Mouse (Mus musculus): ENCODE measurements around the gene Afmid. TPM values are rescaled to one million over a fixed set of nuclear protein-coding genes. Genes with fewer than 3 reads are reported as not detected.

Afmid gene
- polyA plus RNA-seq, 1 experiment from 2014 or later: 4.1 TPM

- ATAC-seq (ENCODE audit: low FRiP score, low TSS enrichment) (no peak), DNase-seq (peak; percentile 48)
- Histone ChIP-seq H3K4me2 (ENCODE audit: low read length) (no peak overlapping the region), H3K4me3 (replicated peaks; ENCODE audit: low read depth, low read length) (no peak overlapping the region), H3K27ac (replicated peaks; ENCODE audit: low read depth, low read length) (no peak overlapping the region), H3K9ac (replicated peaks; ENCODE audit: low read length) (no peak overlapping the region), H3K9me3 (ENCODE audit: control insufficient read depth, low read length) (no peaks in the 10 kb centered on the region), H3K27me3 (ENCODE audit: control insufficient read depth, insufficient read depth, low read length) (no peaks in the 10 kb centered on the region), H3K4me1 (ENCODE audit: control insufficient read depth, insufficient read depth, low read length) (peaks cover 13% of the 10 kb centered on the region), H3K36me3 (ENCODE audit: control insufficient read depth, insufficient read depth, low read length) (no peaks in the 10 kb centered on the region)
- 58% methylated on average over 5 of the region's 5 CpGs for WGBS
These were observed 20.9 kb downstream of the Afmid start for GRCm38 (mm10) chr11:117846640-117847039.

- ATAC-seq (ENCODE audit: low FRiP score, low TSS enrichment) (no peak), DNase-seq (no peak)
- Histone ChIP-seq H3K4me1 (ENCODE audit: control insufficient read depth, insufficient read depth, low read length) (peaks cover 13% of the 10 kb centered on the region), H3K36me3 (ENCODE audit: control insufficient read depth, insufficient read depth, low read length) (no peaks in the 10 kb centered on the region), H3K27ac (replicated peaks; ENCODE audit: low read depth, low read length) (peak overlapping the region; percentile 97; the same call in 1 of the 2 replicates), H3K4me2 (ENCODE audit: low read length) (peak overlapping the region; percentile 89), H3K27me3 (ENCODE audit: control insufficient read depth, insufficient read depth, low read length) (no peaks in the 10 kb centered on the region), H3K9ac (replicated peaks; ENCODE audit: low read length) (peak overlapping the region; percentile 82; the same call in 1 of the 2 replicates), H3K4me3 (replicated peaks; ENCODE audit: low read depth, low read length) (no peak overlapping the region), H3K9me3 (ENCODE audit: control insufficient read depth, low read length) (no peaks in the 10 kb centered on the region)
- 84% methylated on average over 7 of the region's 7 CpGs for WGBS
These were observed 22.0 kb downstream of the Afmid start for GRCm38 (mm10) chr11:117847593-117848215.

- Histone ChIP-seq H3K4me3 (replicated peaks; ENCODE audit: low read depth, low read length) (peak overlapping the region; percentile 62), H3K36me3 (ENCODE audit: control insufficient read depth, insufficient read depth, low read length) (no peaks in the 10 kb centered on the region), H3K4me2 (ENCODE audit: low read length) (peak overlapping the region; percentile 89), H3K27ac (replicated peaks; ENCODE audit: low read depth, low read length) (peak overlapping the region; percentile 97), H3K4me1 (ENCODE audit: control insufficient read depth, insufficient read depth, low read length) (peaks cover 13% of the 10 kb centered on the region), H3K27me3 (ENCODE audit: control insufficient read depth, insufficient read depth, low read length) (no peaks in the 10 kb centered on the region), H3K9me3 (ENCODE audit: control insufficient read depth, low read length) (no peaks in the 10 kb centered on the region), H3K9ac (replicated peaks; ENCODE audit: low read length) (peak overlapping the region; percentile 82)
- WGBS: 12% methylated on average over 19 of the region's 19 CpGs
- DNase-seq (no peak), ATAC-seq (ENCODE audit: low FRiP score, low TSS enrichment) (peak; percentile 85)
These were observed 22.7 kb downstream of the Afmid start for GRCm38 (mm10) chr11:117848271-117848984.

- H3K9ac ChIP-seq (replicated peaks; ENCODE audit: low read length): peak within 1 kb of the TSS; percentile 82
- no peaks in the 10 kb centered on the region for H3K27me3 ChIP-seq (ENCODE audit: control insufficient read depth, insufficient read depth, low read length)
- ATAC-seq (ENCODE audit: low FRiP score, low TSS enrichment): peak; percentile 95
- peak within 1 kb of the TSS; percentile 97 for H3K27ac ChIP-seq (replicated peaks; ENCODE audit: low read depth, low read length)
- under 1% methylated on average over 51 of the region's 51 CpGs for WGBS
- no peaks in the 10 kb centered on the region for H3K9me3 ChIP-seq (ENCODE audit: control insufficient read depth, low read length)
- H3K4me1 ChIP-seq (ENCODE audit: control insufficient read depth, insufficient read depth, low read length): peaks cover 13% of the 10 kb centered on the region
- H3K4me3 ChIP-seq (replicated peaks; ENCODE audit: low read depth, low read length): peak within 1 kb of the TSS; percentile 62
- DNase-seq: peak; percentile 99
- H3K36me3 ChIP-seq (ENCODE audit: control insufficient read depth, insufficient read depth, low read length): no peaks in the 10 kb centered on the region
- H3K4me2 ChIP-seq (ENCODE audit: low read length): peak within 1 kb of the TSS; percentile 89
These were observed 23.4 kb downstream of the Afmid start, which contains the start of gene Birc5 for GRCm38 (mm10) chr11:117848985-117849671. TSS of gene Birc5 (plus strand) at chr11:117849251.

GRCm38 (mm10) chr11:117852875-117853274, 27.2 kb downstream of the Afmid start:
- 0 out of 2 replicates have a peak, but pooled peaks cover 3% of the 10 kb centered on the region for H3K36me3 ChIP-seq (ENCODE audit: control insufficient read depth, insufficient read depth, low read length)
- ATAC-seq (ENCODE audit: low FRiP score, low TSS enrichment) (no peak), DNase-seq (no peak)
- H3K9me3 ChIP-seq (ENCODE audit: control insufficient read depth, low read length): no peaks in the 10 kb centered on the region
- H3K27ac ChIP-seq (replicated peaks; ENCODE audit: low read depth, low read length): no peak overlapping the region
- no peaks in the 10 kb centered on the region for H3K27me3 ChIP-seq (ENCODE audit: control insufficient read depth, insufficient read depth, low read length)
- no peak overlapping the region for H3K4me3 ChIP-seq (replicated peaks; ENCODE audit: low read depth, low read length)
- H3K4me1 ChIP-seq (ENCODE audit: control insufficient read depth, insufficient read depth, low read length): peaks cover 12% of the 10 kb centered on the region
- 94% methylated on average over 3 of the region's 3 CpGs for WGBS
- no peak overlapping the region for H3K4me2 ChIP-seq (ENCODE audit: low read length)
- H3K9ac ChIP-seq (replicated peaks; ENCODE audit: low read length): no peak overlapping the region

GRCm38 (mm10) chr11:117854241-117854640, 28.5 kb downstream of the Afmid start:
- Histone ChIP-seq H3K36me3 (ENCODE audit: control insufficient read depth, insufficient read depth, low read length) (0 out of 2 replicates have a peak, but pooled peaks cover 3% of the 10 kb centered on the region), H3K4me2 (ENCODE audit: low read length) (no peak overlapping the region), H3K9me3 (ENCODE audit: control insufficient read depth, low read length) (no peaks in the 10 kb centered on the region), H3K9ac (replicated peaks; ENCODE audit: low read length) (no peak overlapping the region), H3K27ac (replicated peaks; ENCODE audit: low read depth, low read length) (no peak overlapping the region), H3K27me3 (ENCODE audit: control insufficient read depth, insufficient read depth, low read length) (no peaks in the 10 kb centered on the region), H3K4me3 (replicated peaks; ENCODE audit: low read depth, low read length) (no peak overlapping the region), H3K4me1 (ENCODE audit: control insufficient read depth, insufficient read depth, low read length) (peaks cover 5% of the 10 kb centered on the region)
- DNase-seq (no peak), ATAC-seq (ENCODE audit: low FRiP score, low TSS enrichment) (no peak)
- WGBS: 96% methylated on average over 9 of the region's 9 CpGs

GRCm38 (mm10) chr11:117855360-117855759, 29.6 kb downstream of the Afmid start:
- Histone ChIP-seq H3K27ac (replicated peaks; ENCODE audit: low read depth, low read length) (no peak overlapping the region), H3K36me3 (ENCODE audit: control insufficient read depth, insufficient read depth, low read length) (0 out of 2 replicates have a peak, but pooled peaks cover 3% of the 10 kb centered on the region), H3K9me3 (ENCODE audit: control insufficient read depth, low read length) (no peaks in the 10 kb centered on the region), H3K4me3 (replicated peaks; ENCODE audit: low read depth, low read length) (no peak overlapping the region), H3K27me3 (ENCODE audit: control insufficient read depth, insufficient read depth, low read length) (0 out of 2 replicates have a peak, but pooled peaks cover 5% of the 10 kb centered on the region), H3K4me2 (ENCODE audit: low read length) (no peak overlapping the region), H3K4me1 (ENCODE audit: control insufficient read depth, insufficient read depth, low read length) (no peaks in the 10 kb centered on the region), H3K9ac (replicated peaks; ENCODE audit: low read length) (no peak overlapping the region)
- ATAC-seq (ENCODE audit: low FRiP score, low TSS enrichment): no peak
- no peak for DNase-seq
- WGBS: 97% methylated on average over 5 of the region's 5 CpGs

- no peaks in the 10 kb centered on the region for H3K9me3 ChIP-seq (ENCODE audit: control insufficient read depth, low read length)
- DNase-seq (no peak), ATAC-seq (ENCODE audit: low FRiP score, low TSS enrichment) (no peak)
- H3K4me2 ChIP-seq (ENCODE audit: low read length): no peak overlapping the region
- H3K4me3 ChIP-seq (replicated peaks; ENCODE audit: low read depth, low read length): no peak overlapping the region
- 93% methylated on average over 1 of the region's 1 CpGs for WGBS
- no peak overlapping the region for H3K27ac ChIP-seq (replicated peaks; ENCODE audit: low read depth, low read length)
- H3K36me3 ChIP-seq (ENCODE audit: control insufficient read depth, insufficient read depth, low read length): 0 out of 2 replicates have a peak, but pooled peaks cover 3% of the 10 kb centered on the region
- no peaks in the 10 kb centered on the region for H3K4me1 ChIP-seq (ENCODE audit: control insufficient read depth, insufficient read depth, low read length)
- H3K9ac ChIP-seq (replicated peaks; ENCODE audit: low read length): no peak overlapping the region
- H3K27me3 ChIP-seq (ENCODE audit: control insufficient read depth, insufficient read depth, low read length): peaks cover 7% of the 10 kb centered on the region; the same call in 1 of the 2 replicates
These were observed 30.3 kb downstream of the Afmid start for GRCm38 (mm10) chr11:117855975-117856374.

Data from midbrain, embryonic 14.5 days (tissue).